Mouse (Mus musculus): Measurements from ENCODE around the gene Rbfox3. TPM values are rescaled to one million over a fixed set of nuclear protein-coding genes. Genes with fewer than 3 reads are reported as not detected.

Rbfox3 gene
- polyA plus RNA-seq, 1 experiment from 2014 or later, result 3.9 TPM

DNA sequence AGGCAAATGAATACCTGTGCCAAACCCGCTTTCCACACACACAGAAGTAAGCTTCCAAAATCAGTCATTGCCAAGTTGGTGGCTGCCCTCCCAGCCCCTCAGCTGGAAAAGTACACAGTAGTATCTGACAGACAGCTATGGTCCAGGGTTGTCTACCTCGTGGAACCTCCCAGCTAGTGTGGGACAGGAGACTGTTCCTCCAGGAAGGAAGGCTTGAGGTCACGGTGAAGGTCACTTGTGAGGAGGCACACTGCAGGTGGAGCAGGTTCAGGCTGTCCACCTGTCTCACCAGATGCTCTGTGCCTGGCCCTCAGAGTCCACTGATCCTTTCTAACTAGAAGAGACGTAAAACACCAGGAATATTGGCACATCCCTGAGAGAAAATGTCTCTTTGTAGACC is 21.9 kb downstream of the Rbfox3 start:
- 74% methylated on average over 4 of the region's 4 CpGs for WGBS
- Histone ChIP-seq H3K4me2 (replicated peaks) (no peak overlapping the region), H3K4me3 (no peak overlapping the region), H3K36me3 (no peaks in the 10 kb centered on the region), H3K27me3 (no peaks in the 10 kb centered on the region), H3K4me1 (no peaks in the 10 kb centered on the region), H3K9me3 (no peaks in the 10 kb centered on the region), H3K27ac (no peak overlapping the region), H3K9ac (no peak overlapping the region)
- ATAC-seq (ENCODE audit: insufficient number of reproducible peaks, insufficient read depth, low FRiP score, low TSS enrichment), result no peak

- Histone ChIP-seq H3K4me3 (no peak overlapping the region), H3K4me1 (no peaks in the 10 kb centered on the region)
These were observed 23.0 kb downstream of the Rbfox3 start for GRCm38 (mm10) chr11:118888426-118888825.

DNA sequence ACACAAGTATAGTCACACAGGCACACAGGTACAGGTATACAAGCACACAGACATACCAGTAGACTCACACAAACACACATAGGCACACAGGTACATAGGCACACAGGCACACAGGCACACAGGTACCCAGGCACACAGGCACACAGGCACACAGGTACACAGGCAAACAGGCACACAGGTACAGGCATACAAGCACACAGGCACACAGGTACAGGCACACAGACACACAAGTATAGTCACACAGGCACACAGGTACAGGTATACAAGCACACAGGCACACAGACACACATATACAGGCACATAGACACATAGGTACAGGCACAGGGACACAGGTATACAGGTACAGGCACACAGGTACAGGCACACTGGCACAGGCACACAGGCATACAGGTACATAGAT is 24.2 kb downstream of the Rbfox3 start:
- no peaks in the 10 kb centered on the region for H3K4me1 ChIP-seq
- no peak overlapping the region for H3K4me3 ChIP-seq
- ATAC-seq (ENCODE audit: insufficient number of reproducible peaks, insufficient read depth, low FRiP score, low TSS enrichment), result no peak
- no peaks in the 10 kb centered on the region for H3K36me3 ChIP-seq
- no peaks in the 10 kb centered on the region for H3K27me3 ChIP-seq
- no peak overlapping the region for H3K27ac ChIP-seq
- no peak overlapping the region for H3K9ac ChIP-seq
- H3K9me3 ChIP-seq, result no peaks in the 10 kb centered on the region
- H3K4me2 ChIP-seq (replicated peaks), result no peak overlapping the region

More at GRCm38 (mm10) chr11:118888426-118888825, 23.0 kb downstream of the Rbfox3 start:
- ATAC-seq (ENCODE audit: insufficient number of reproducible peaks, insufficient read depth, low FRiP score, low TSS enrichment), result no peak
- Histone ChIP-seq H3K27ac (no peak overlapping the region), H3K36me3 (no peaks in the 10 kb centered on the region), H3K4me2 (replicated peaks) (no peak overlapping the region), H3K9ac (no peak overlapping the region), H3K27me3 (no peaks in the 10 kb centered on the region), H3K9me3 (no peaks in the 10 kb centered on the region)
- 71% methylated on average over 8 of the region's 8 CpGs for WGBS

DNA sequence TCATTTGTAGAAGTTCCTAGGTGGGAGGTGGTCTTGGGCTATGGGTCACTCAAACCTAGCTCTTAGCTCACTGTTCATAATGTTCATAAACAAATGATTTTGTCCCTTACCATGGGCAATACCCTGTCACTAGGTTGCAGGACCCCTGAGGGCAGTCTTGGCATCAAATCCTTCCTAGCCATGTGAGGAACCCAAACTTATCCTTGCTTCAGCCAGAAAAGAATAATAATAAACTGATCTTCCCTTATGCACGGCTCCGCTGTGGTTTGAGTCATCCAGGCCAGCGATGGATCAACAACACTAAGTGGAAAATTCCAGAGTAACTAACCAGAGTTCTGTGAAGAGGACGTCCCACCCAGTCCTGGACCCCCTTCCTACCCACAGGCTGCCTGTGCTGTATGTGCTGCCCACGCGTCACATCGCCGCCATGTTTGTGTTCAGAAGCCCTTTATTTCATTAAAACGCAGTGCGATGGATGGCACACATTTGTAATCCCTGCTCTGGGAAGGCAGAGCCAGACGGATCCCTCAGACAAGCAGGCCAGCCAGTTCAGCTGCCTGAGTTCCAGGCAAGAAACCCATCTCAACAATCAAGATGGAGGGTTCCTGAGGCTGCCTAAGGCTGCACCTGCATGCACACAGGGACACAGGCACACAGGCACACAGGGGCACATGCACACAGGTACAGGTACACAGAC is 25.0 kb downstream of the Rbfox3 start:
- ATAC-seq (ENCODE audit: insufficient number of reproducible peaks, insufficient read depth, low FRiP score, low TSS enrichment), result no peak
- Histone ChIP-seq H3K9me3 (no peaks in the 10 kb centered on the region), H3K36me3 (no peaks in the 10 kb centered on the region), H3K4me3 (no peak overlapping the region), H3K4me1 (0 out of 2 replicates have a peak, but pooled peaks cover 3% of the 10 kb centered on the region), H3K27me3 (no peaks in the 10 kb centered on the region), H3K27ac (no peak overlapping the region), H3K4me2 (replicated peaks) (no peak overlapping the region), H3K9ac (no peak overlapping the region)
- 92% methylated on average over 11 of the region's 11 CpGs for WGBS

DNA sequence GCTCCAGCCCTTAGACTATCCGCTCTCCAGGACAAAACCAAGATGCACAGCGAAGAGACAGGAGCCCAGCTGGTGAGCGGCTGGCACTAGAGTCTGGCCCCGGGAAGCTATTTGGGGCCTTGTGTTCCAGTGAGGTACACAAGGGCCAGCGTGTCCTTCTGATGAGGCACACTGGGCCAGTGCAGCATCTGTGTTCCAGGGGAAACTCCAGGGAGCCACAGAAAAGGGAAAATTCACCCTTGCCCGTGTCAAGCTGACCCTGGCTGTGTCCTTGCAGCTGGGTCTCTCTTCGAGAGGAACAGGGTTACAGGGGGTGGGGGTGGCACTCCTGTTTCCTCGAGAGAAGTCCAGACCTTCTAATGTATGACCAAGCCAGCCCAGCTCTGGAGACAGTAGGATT is 25.8 kb downstream of the Rbfox3 start:
- Histone ChIP-seq H3K9ac (no peak overlapping the region), H3K27ac (no peak overlapping the region), H3K9me3 (no peaks in the 10 kb centered on the region), H3K4me2 (replicated peaks) (no peak overlapping the region), H3K4me3 (no peak overlapping the region), H3K36me3 (no peaks in the 10 kb centered on the region), H3K4me1 (0 out of 2 replicates have a peak, but pooled peaks cover 3% of the 10 kb centered on the region), H3K27me3 (no peaks in the 10 kb centered on the region)
- WGBS, result 81% methylated on average over 8 of the region's 8 CpGs
- ATAC-seq (ENCODE audit: insufficient number of reproducible peaks, insufficient read depth, low FRiP score, low TSS enrichment), result no peak

GRCm38 (mm10) chr11:118885135-118885534 is 26.3 kb downstream of the Rbfox3 start:
- no peak for ATAC-seq (ENCODE audit: insufficient number of reproducible peaks, insufficient read depth, low FRiP score, low TSS enrichment)
- no peaks in the 10 kb centered on the region for H3K9me3 ChIP-seq
- 0 out of 2 replicates have a peak, but pooled peaks cover 3% of the 10 kb centered on the region for H3K4me1 ChIP-seq
- H3K9ac ChIP-seq, result no peak overlapping the region
- no peaks in the 10 kb centered on the region for H3K36me3 ChIP-seq
- 90% methylated on average over 16 of the region's 16 CpGs for WGBS
- H3K4me2 ChIP-seq (replicated peaks), result no peak overlapping the region
- no peaks in the 10 kb centered on the region for H3K27me3 ChIP-seq
- H3K4me3 ChIP-seq, result no peak overlapping the region
- no peak overlapping the region for H3K27ac ChIP-seq

- no peaks in the 10 kb centered on the region for H3K36me3 ChIP-seq
- ATAC-seq (ENCODE audit: insufficient number of reproducible peaks, insufficient read depth, low FRiP score, low TSS enrichment), result no peak
- 88% methylated on average over 9 of the region's 9 CpGs for WGBS
- no peaks in the 10 kb centered on the region for H3K9me3 ChIP-seq
- no peak overlapping the region for H3K9ac ChIP-seq
- H3K4me2 ChIP-seq (replicated peaks), result no peak overlapping the region
- no peaks in the 10 kb centered on the region for H3K27me3 ChIP-seq
- no peak overlapping the region for H3K4me3 ChIP-seq
- H3K27ac ChIP-seq, result no peak overlapping the region
- 0 out of 2 replicates have a peak, but pooled peaks cover 3% of the 10 kb centered on the region for H3K4me1 ChIP-seq
These were observed 28.3 kb downstream of the Rbfox3 start for GRCm38 (mm10) chr11:118883143-118883542.

DNA sequence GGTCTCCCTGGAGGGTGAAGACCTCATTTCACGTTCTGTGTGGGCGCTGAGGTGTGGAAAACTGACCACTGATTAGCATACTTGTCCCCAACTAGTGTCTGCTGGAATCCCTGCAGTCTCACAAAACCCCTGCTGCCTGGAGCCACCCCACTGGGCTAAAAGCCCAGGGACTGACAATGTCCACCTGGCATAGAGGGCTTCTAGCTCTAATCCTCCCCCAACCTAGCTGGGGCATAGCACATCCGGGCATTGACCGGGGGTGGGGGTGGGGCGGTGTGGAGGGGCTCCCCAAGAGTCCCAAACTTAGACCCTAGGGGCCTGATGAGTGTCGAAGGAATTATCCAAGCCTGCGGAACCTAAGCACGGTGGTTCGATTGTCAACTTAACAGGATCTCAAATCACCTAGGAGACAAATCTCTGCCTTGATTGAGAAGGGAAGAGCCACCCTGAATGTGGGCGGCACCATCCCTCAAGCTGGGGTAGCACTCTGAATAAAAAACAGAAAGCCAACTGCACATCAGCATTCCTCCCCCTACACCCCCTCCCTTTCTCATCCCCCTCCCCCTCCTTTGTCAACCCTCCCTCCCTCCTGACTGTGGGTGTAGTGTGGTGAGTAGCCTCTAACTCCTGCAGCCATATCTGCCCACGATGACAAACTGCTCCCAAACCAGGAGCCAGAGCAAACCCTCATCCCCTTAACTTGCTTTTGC is 29.5 kb downstream of the Rbfox3 start:
- 24% methylated on average over 11 of the region's 11 CpGs for WGBS
- no peak for ATAC-seq (ENCODE audit: insufficient number of reproducible peaks, insufficient read depth, low FRiP score, low TSS enrichment)

DNA sequence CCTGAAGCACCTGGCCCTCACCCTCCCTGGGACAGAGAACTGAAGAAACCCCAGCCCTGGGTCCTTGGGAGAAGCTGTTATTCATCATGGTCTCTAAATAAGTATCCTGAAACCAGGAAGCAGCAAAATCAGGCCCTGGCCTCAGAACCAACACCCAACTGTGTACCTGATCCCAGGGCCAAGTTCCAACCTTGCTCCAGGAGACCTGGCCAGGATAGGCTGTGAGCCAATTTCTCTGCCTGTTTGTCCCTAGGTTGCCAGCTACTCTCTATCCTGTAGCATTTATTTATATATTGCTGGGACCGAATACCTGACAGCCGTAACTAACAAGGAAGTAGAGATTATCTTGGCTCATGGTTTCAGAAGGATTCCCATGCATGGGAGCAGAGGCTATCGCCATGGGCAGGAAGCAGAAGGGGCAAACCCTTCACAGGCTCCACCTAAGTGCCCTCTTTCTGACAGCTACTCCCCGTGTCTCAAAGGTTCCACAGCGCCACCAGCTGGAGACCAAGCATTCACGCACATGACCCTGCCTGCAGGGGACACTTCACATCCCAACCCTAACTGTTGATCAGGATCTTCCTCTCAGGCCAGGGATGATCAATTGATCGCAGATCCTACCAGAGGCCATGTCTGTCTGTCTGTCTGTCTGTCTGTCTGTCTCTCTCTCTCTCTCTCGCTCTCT is 31.8 kb downstream of the Rbfox3 start:
- no peak overlapping the region for H3K4me2 ChIP-seq (replicated peaks)
- H3K4me1 ChIP-seq, result 0 out of 2 replicates have a peak, but pooled peaks cover 7% of the 10 kb centered on the region
- H3K9ac ChIP-seq, result no peak overlapping the region
- H3K9me3 ChIP-seq, result no peaks in the 10 kb centered on the region
- no peak for ATAC-seq (ENCODE audit: insufficient number of reproducible peaks, insufficient read depth, low FRiP score, low TSS enrichment)
- H3K27me3 ChIP-seq, result no peaks in the 10 kb centered on the region
- 85% methylated on average over 8 of the region's 8 CpGs for WGBS
- no peak overlapping the region for H3K27ac ChIP-seq
- no peaks in the 10 kb centered on the region for H3K36me3 ChIP-seq
- H3K4me3 ChIP-seq, result no peak overlapping the region

More for the DNA sequence above, 29.5 kb downstream of the Rbfox3 start:
- Histone ChIP-seq H3K4me2 (replicated peaks) (no peak overlapping the region), H3K9me3 (no peaks in the 10 kb centered on the region), H3K27me3 (no peaks in the 10 kb centered on the region), H3K36me3 (no peaks in the 10 kb centered on the region), H3K4me3 (no peak overlapping the region), H3K4me1 (0 out of 2 replicates have a peak, but pooled peaks cover 3% of the 10 kb centered on the region), H3K9ac (no peak overlapping the region), H3K27ac (no peak overlapping the region)

- H3K4me1 ChIP-seq, result peaks cover 15% of the 10 kb centered on the region; the same call in 1 of the 2 replicates
- no peak overlapping the region for H3K27ac ChIP-seq
- no peak for ATAC-seq (ENCODE audit: insufficient number of reproducible peaks, insufficient read depth, low FRiP score, low TSS enrichment)
- H3K4me2 ChIP-seq (replicated peaks), result no peak overlapping the region
- no peaks in the 10 kb centered on the region for H3K36me3 ChIP-seq
- H3K4me3 ChIP-seq, result no peak overlapping the region
- no peak overlapping the region for H3K9ac ChIP-seq
- H3K27me3 ChIP-seq, result no peaks in the 10 kb centered on the region
- H3K9me3 ChIP-seq, result no peaks in the 10 kb centered on the region
- 95% methylated on average over 13 of the region's 13 CpGs for WGBS
These were observed 32.7 kb downstream of the Rbfox3 start for GRCm38 (mm10) chr11:118878605-118879245.

DNA sequence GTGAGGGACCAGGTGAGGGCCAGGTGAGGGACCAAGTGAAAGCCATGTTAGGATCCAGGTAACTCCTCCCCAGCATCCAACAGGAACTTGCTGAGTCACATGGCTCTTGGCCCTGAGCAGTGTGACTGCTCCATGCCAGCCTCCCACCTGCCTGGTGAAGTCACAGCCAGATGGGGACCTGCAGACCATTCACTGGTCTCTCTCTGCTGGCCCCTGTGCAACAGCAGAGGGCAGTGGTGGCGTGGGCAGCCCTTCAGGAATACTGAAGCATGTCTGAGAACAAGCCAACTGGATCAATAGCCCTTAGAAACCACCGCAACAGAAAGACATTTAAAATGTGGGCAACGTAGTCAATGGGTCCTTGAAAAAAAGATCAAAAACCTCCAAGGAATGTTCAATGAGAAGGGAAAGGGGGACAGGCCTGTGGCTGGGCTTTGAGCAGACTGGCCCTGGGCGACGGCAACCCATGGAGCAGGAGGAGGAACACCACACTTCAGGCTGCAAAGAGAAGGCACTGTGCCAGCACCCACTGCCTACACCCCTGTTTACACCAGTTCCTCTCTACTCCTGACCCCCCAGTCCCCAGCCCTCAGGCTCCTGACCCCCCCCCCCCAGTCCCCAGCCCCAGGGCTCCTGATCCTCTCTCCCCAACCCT is 36.0 kb downstream of the Rbfox3 start:
- 41% methylated on average over 5 of the region's 5 CpGs for WGBS
- Histone ChIP-seq H3K27me3 (no peaks in the 10 kb centered on the region), H3K9me3 (no peaks in the 10 kb centered on the region), H3K9ac (no peak overlapping the region; the same call in 1 of the 2 replicates), H3K27ac (no peak overlapping the region), H3K36me3 (no peaks in the 10 kb centered on the region), H3K4me3 (no peak overlapping the region), H3K4me2 (replicated peaks) (no peak overlapping the region), H3K4me1 (peaks cover 12% of the 10 kb centered on the region; the same call in 1 of the 2 replicates)
- no peak for ATAC-seq (ENCODE audit: insufficient number of reproducible peaks, insufficient read depth, low FRiP score, low TSS enrichment)
